Mouse (Mus musculus) limb, embryonic 13.5 days (tissue): ENCODE results near the gene Itfg2. TPM values are rescaled to one million over a fixed set of nuclear protein-coding genes. Genes with fewer than 3 reads are reported as not detected.

Source experiments
- ATAC-seq: fragments of 200-750 bp; cut with Nextera tagmentation; 2 replicates; pipeline ENCODE4 v1.8.0; 2017; ENCODE audit warnings: low read depth, moderate number of reproducible peaks, moderate TSS enrichment; ENCODE audit not compliant: low FRiP score
- H3K27ac ChIP-seq: fragments of 300-500 bp; sonication (generic); 2 replicates; pipeline ENCODE4 v1.5.1; 2015; ENCODE audit warnings: inconsistent platforms, mild to moderate bottlenecking, moderate library complexity
- H3K27me3 ChIP-seq: fragments of 300-500 bp; sonication (generic); 2 replicates; pipeline ENCODE4 v1.6.1; 2015; ENCODE audit warnings: mild to moderate bottlenecking, inconsistent platforms
- H3K36me3 ChIP-seq: fragments of 300-500 bp; sonication (generic); 2 replicates; pipeline ENCODE4 v1.6.1; 2015; ENCODE audit warnings: inconsistent platforms, mild to moderate bottlenecking, moderate library complexity
- H3K4me1 ChIP-seq: fragments of 300-500 bp; sonication (generic); 2 replicates; pipeline ENCODE4 v1.6.1; 2015; ENCODE audit warnings: inconsistent platforms
- H3K4me2 ChIP-seq: fragments of 300-500 bp; sonication (generic); replicated peaks from 2 replicates; pipeline ENCODE4 v1.6.1; 2015; ENCODE audit warnings: inconsistent platforms, mild to moderate bottlenecking, moderate library complexity
- H3K4me3 ChIP-seq: fragments of 300-500 bp; sonication (generic); 2 replicates; pipeline ENCODE4 v1.5.1; 2015; ENCODE audit warnings: moderate library complexity, mild to moderate bottlenecking, inconsistent platforms
- H3K9ac ChIP-seq: fragments of 300-500 bp; sonication (generic); 2 replicates; pipeline ENCODE4 v1.6.1; 2015; ENCODE audit warnings: mild to moderate bottlenecking, inconsistent platforms
- H3K9me3 ChIP-seq: fragments of 300-500 bp; sonication (generic); 2 replicates; pipeline ENCODE4 v1.6.1; 2016; ENCODE audit warnings: inconsistent platforms
- WGBS: fragments of 180-500 bp; shearing (Covaris S2); methylation state at CpG from one replicate; pipeline ENCODE4 v1.1.7; 2015; 5-methylcytosine and 5-hydroxymethylcytosine counted together
- polyA plus RNA-seq: library from polyadenylated mRNA; unstranded; fragments of >200 nt; fragmentation: Nextera tagmentation; extraction: Ambion mirVana; gene quantifications from 2 replicates; pipeline ENCODE4 v1.2.1, GENCODE M21; 2015

Gene Itfg2
- polyA plus RNA-seq, 1 experiment from 2014 or later = 41.1 TPM

- Histone ChIP-seq H3K9me3 (no peaks in the 10 kb centered on the region), H3K4me3 (no peak overlapping the region), H3K4me1 (no peaks in the 10 kb centered on the region), H3K27ac (no peak overlapping the region), H3K9ac (no peak overlapping the region), H3K27me3 (no peaks in the 10 kb centered on the region), H3K4me2 (no peak overlapping the region), H3K36me3 (peaks cover 49% of the 10 kb centered on the region)
- no peak for ATAC-seq
- 87% methylated on average over 17 of the region's 17 CpGs for WGBS
These were observed 48.2 kb downstream of the Itfg2 start for GRCm38 (mm10) chr6:128376371-128377085.

GRCm38 (mm10) chr6:128375192-128375591, 49.5 kb downstream of the Itfg2 start, which contains the start of the genes Tex52 and Gm44596:
Tex52 (plus strand) TSS chr6:128375456.
Gm44596 (plus strand) TSS chr6:128375503.
- peak; percentile 42; the same call in 1 of the 2 replicates for ATAC-seq
- H3K27ac ChIP-seq = no peak within 1 kb of the TSS

DNA sequence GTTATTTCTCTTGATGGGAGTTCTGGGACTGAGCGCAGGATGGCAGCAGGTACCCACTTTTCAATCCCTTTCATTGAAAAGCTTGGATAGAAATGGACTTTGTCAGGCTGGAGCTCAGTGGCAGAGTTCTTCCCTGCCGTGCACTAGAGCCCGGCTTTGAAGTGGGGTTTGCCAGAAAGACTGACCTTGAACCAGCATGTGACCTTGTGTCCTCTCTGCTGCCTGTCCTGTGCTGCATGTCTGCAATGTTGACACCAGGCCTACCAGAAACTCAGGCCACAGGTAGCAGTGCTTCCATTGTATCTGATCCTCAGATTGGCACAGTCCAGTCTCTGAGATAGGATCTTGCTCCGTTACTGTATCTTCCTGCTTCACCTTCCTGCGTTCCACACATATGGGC, 54.7 kb downstream of the Itfg2 start:
- Histone ChIP-seq H3K4me2 (no peak overlapping the region), H3K36me3 (peaks cover 95% of the 10 kb centered on the region), H3K9ac (no peak overlapping the region), H3K4me1 (no peaks in the 10 kb centered on the region), H3K27me3 (no peaks in the 10 kb centered on the region), H3K4me3 (no peak overlapping the region), H3K27ac (no peak overlapping the region), H3K9me3 (no peaks in the 10 kb centered on the region)
- WGBS = 87% methylated on average over 5 of the region's 5 CpGs
- ATAC-seq = no peak

More at GRCm38 (mm10) chr6:128375192-128375591, 49.5 kb downstream of the Itfg2 start, which contains the start of the genes Tex52 and Gm44596:
- no peaks in the 10 kb centered on the region for H3K27me3 ChIP-seq
- no peak within 1 kb of the TSS for H3K9ac ChIP-seq
- no peak within 1 kb of the TSS for H3K4me2 ChIP-seq
- H3K4me1 ChIP-seq = no peaks in the 10 kb centered on the region
- peaks cover 62% of the 10 kb centered on the region for H3K36me3 ChIP-seq
- no peak within 1 kb of the TSS for H3K4me3 ChIP-seq
- 55% methylated on average over 6 of the region's 6 CpGs for WGBS
- H3K9me3 ChIP-seq = no peaks in the 10 kb centered on the region

DNA sequence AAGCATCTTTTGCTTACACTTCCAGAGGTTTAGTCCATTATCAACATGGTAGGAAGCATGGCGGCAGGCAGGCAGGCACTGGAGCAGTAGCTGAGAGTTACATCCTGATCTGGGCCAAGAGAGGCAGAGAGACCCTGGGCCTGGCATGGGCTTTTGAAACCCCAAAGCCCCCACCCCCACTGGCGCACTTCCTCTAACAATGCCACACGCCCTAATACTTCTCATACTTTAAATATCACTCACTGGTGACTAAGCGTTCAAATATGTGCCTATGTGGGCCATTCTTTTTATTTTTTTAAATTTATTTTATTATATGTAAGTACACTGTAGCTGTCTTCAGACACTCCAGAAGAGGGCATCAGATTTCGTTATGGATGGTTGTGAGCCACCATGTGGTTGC, 58.3 kb downstream of the Itfg2 start:
- no peak overlapping the region for H3K9ac ChIP-seq
- ATAC-seq = no peak
- peaks cover 59% of the 10 kb centered on the region for H3K36me3 ChIP-seq
- no peaks in the 10 kb centered on the region for H3K9me3 ChIP-seq
- no peak overlapping the region for H3K4me2 ChIP-seq
- no peak overlapping the region for H3K4me3 ChIP-seq
- H3K27ac ChIP-seq = no peak overlapping the region
- H3K4me1 ChIP-seq = peaks cover 23% of the 10 kb centered on the region
- no peaks in the 10 kb centered on the region for H3K27me3 ChIP-seq
- 93% methylated on average over 5 of the region's 5 CpGs for WGBS

- no peak overlapping the region for H3K9ac ChIP-seq
- peaks cover 39% of the 10 kb centered on the region for H3K4me1 ChIP-seq
- peaks cover 42% of the 10 kb centered on the region for H3K36me3 ChIP-seq
- no peaks in the 10 kb centered on the region for H3K9me3 ChIP-seq
- no peak overlapping the region for H3K4me3 ChIP-seq
- peak overlapping the region; percentile 25; the same call in 1 of the 2 replicates for H3K4me2 ChIP-seq
- H3K27me3 ChIP-seq = no peaks in the 10 kb centered on the region
- 85% methylated on average over 6 of the region's 6 CpGs for WGBS
- no peak overlapping the region for H3K27ac ChIP-seq
- no peak for ATAC-seq
These were observed 60.0 kb downstream of the Itfg2 start for GRCm38 (mm10) chr6:128364721-128365120.

- no peaks in the 10 kb centered on the region for H3K27me3 ChIP-seq
- no peak; the same call in none of the 2 replicates for ATAC-seq
- H3K4me1 ChIP-seq = peaks cover 39% of the 10 kb centered on the region
- no peaks in the 10 kb centered on the region for H3K9me3 ChIP-seq
- peak overlapping the region; percentile 91 for H3K4me3 ChIP-seq
- H3K4me2 ChIP-seq = peak overlapping the region; percentile 90
- H3K36me3 ChIP-seq = peaks cover 34% of the 10 kb centered on the region
- 1% methylated on average over 39 of the region's 46 CpGs for WGBS
- H3K9ac ChIP-seq = peak overlapping the region; percentile 89
- H3K27ac ChIP-seq = peak overlapping the region; percentile 93
These were observed 61.5 kb downstream of the Itfg2 start for GRCm38 (mm10) chr6:128363007-128363825.

DNA sequence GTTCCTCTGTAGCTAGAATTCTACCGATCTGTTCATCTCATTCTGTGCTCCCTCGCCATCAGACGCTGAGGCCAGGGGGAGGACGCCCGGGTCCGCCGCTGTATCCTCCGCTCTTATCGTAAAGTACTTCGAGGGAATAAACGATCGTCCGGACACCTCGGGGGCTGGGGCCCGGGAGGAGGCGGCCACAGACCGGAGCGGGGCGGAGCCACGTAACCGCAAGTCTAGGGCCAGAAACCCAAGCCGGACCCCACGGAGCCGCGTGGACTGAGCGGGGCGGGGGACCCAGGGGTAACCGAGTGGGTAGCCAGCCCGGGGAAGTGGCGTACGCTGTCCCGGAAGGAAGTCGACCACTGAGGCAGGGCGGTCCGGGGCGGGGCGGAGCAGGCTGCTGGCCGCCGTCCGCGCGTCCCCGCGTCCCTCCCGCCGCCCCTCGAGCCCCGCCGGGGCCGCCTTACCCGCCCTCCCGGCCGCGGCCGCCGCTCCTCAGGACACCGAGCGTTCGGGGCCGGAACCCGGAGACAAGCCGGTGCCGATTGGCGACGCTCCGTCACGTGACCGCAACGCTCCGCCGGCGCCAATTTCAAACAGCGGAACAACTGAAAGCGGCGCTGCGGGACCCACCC, 62.2 kb downstream of the Itfg2 start, which contains the start of the genes Rhno1 and Foxm1:
Gene Rhno1, minus strand, starts transcription at position 531 of the 626 bp plus-strand sequence.
Gene Foxm1, plus strand, starts transcription at position 587 of the 626 bp plus-strand sequence.
- ATAC-seq = peak; percentile 90
- peak within 1 kb of the TSS; percentile 89 for H3K9ac ChIP-seq
- no peaks in the 10 kb centered on the region for H3K27me3 ChIP-seq
- peaks cover 39% of the 10 kb centered on the region for H3K4me1 ChIP-seq
- peak within 1 kb of the TSS; percentile 91 for H3K4me3 ChIP-seq
- peak within 1 kb of the TSS; percentile 90 for H3K4me2 ChIP-seq
- H3K36me3 ChIP-seq = peaks cover 36% of the 10 kb centered on the region
- H3K9me3 ChIP-seq = no peaks in the 10 kb centered on the region
- under 1% methylated on average over 61 of the region's 76 CpGs for WGBS
- peak within 1 kb of the TSS; percentile 93 for H3K27ac ChIP-seq

GRCm38 (mm10) chr6:128361901-128362300, 62.8 kb downstream of the Itfg2 start:
- peak overlapping the region; percentile 91 for H3K4me3 ChIP-seq
- no peaks in the 10 kb centered on the region for H3K27me3 ChIP-seq
- H3K36me3 ChIP-seq = peaks cover 36% of the 10 kb centered on the region
- peaks cover 39% of the 10 kb centered on the region for H3K4me1 ChIP-seq
- H3K9ac ChIP-seq = peak overlapping the region; percentile 89
- H3K4me2 ChIP-seq = peak overlapping the region; percentile 90
- peak overlapping the region; percentile 93 for H3K27ac ChIP-seq
- 17% methylated on average over 9 of the region's 9 CpGs for WGBS
- H3K9me3 ChIP-seq = no peaks in the 10 kb centered on the region
- no peak for ATAC-seq

Other genes with a start within 250 kb of the Itfg2 start
- gene Tead4, start 124.1 kb downstream of the Itfg2 start, polyA plus RNA-seq = 4.2 and 5.4 TPM in 2 replicates
- 24.0 and 26.3 TPM in 2 replicates for gene Tulp3, start 69.1 kb downstream of the Itfg2 start, polyA plus RNA-seq
- 157 and 161 TPM in 2 replicates for gene Rhno1, start 62.0 kb downstream of the Itfg2 start, polyA plus RNA-seq
- gene Foxm1, start 62.0 kb downstream of the Itfg2 start, polyA plus RNA-seq = 29.3 and 32.8 TPM in 2 replicates
- gene Tex52, start 49.5 kb downstream of the Itfg2 start, polyA plus RNA-seq = 0.34 and 0.49 TPM in 2 replicates
- not detected in 2 replicates for gene Gm44596, start 49.4 kb downstream of the Itfg2 start, polyA plus RNA-seq
- gene Nrip2, start 25.6 kb downstream of the Itfg2 start, polyA plus RNA-seq = 5.9 and 6.9 TPM in 2 replicates
- gene Fkbp4, start 13.7 kb upstream of the Itfg2 start, polyA plus RNA-seq = 434 and 451 TPM in 2 replicates
- gene Pzp, start 101.8 kb upstream of the Itfg2 start, polyA plus RNA-seq = 0.33 TPM in 1 of 2 replicates, not detected in the other
- not detected in 2 replicates for gene A2ml1, start 156.7 kb upstream of the Itfg2 start, polyA plus RNA-seq
- gene Klrb1a, start 198.6 kb upstream of the Itfg2 start, polyA plus RNA-seq = not detected in 2 replicates
- not detected in 2 replicates for gene Clec2h, start 237.5 kb upstream of the Itfg2 start, polyA plus RNA-seq